Mouse (Mus musculus): ENCODE results near the gene Chrm1.

Chrm1 gene

DNA sequence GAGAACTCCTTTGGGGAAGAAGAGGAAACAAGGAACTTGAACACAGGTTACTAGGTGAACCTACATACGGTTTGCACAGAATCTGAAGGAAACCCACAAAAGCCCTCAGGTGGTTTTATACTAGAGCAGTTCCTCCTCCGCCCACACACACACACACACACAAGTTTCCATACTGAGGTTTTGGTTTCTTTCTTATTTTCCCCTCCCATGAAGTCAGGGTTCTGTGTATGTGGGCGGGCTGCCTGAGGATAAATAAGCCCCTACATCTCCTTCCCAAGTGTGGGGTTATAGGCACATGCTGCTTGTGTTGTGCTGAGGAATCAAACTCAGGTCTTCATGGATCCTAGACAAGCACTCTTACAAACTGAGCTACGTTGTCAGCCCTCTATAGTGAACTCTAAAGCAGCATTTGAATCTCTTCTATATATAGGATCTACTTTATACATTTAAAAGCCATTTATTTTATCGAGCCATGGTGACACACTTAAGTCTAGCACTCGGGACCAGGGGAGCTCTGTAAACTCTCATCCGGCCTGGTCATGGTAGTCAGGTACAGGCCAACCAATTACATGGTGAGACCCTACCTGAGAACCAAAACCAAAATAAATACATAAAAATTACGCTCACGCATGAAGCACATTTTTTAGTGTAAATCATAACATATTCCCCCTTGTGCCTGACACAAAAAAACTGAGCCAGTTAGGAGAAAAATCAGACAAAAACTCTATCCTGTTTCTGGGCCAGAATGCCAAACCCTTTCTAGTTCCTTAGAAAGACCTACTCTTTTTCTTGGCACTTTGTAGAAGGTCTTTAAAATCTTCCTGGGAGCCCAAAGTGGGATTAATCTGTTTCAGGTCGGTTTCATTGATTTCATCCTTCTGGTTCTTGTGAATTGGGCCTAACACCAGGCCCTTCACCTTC, 48.6 kb downstream of the Chrm1 start:
- in situ Hi-C loops (cut with MboI; ENCODE audit: low pct_unique_long_range_greater_than_20kb in 1 of 2, low sequenced_read_pairs in 2 of 2, unreplicated experiment in 1 of 2), result loop anchor here in 1 of 2 experiments (25.0 kb wide), 1 partner anchor 1450 kb away; the partner anchor contains the start of gene Rcor2

DNA sequence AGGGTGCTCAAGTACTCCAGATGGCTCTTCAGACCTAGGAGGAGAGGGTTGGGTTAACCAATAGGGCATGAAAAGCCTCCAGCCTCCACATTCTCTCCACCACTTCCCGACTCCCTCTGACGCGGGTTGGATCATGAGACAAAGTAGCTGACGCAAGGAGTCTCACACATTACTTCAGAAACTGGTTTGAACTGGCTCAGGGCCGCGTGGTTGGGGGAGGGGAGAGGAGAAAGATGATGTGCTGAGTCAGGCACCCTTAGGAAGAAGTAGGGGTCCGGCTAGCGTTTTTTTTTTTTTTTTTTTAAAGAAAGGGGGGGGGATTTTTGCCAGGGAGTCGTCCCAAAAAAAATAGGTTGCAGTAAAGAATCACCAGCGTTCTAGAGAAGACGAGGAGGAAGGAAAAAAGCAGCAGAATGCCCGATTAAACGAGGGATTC, 49.3 kb downstream of the Chrm1 start:
- in situ Hi-C loops (cut with MboI; ENCODE audit: low pct_unique_long_range_greater_than_20kb in 1 of 2, low sequenced_read_pairs in 2 of 2, unreplicated experiment in 1 of 2), result loop anchor here in 1 of 2 experiments (25.0 kb wide), 1 partner anchor 1451 kb away; the partner anchor contains the start of gene Rcor2

DNA sequence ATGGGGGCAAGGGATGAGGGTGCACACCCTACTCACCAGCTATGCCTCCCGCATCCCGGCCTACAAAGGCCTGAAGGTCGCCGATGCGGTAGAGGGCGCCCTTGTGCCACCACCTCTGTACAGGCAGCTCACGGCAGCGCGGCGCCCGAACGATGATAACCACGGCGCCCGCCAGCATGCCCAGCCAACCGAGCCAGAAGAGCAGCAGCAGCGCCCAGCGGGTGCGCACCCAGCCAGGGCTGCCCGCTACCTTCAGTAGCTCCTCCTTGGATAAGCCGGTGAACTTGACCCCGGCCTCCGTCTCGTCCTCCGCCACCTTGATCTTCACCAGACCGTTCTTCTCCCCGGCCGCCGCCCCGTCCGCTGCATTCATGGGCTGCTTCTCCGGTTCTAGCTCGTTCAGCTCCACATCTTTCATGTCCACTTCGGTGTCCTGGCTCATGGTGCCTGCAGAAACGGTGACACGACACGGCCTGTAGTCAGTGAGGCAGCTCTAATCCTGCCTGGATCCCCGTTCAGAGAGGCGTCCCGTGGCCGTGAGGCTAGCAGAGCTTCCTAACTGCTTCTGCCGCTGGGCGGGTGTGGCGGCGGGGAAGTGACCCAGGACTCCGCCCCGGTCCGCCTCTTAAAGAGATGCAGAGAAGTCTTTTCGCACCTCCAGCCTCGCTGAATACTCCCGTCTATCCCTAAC, 49.9 kb downstream of the Chrm1 start:
- in situ Hi-C loops (cut with MboI; ENCODE audit: low pct_unique_long_range_greater_than_20kb in 1 of 2, low sequenced_read_pairs in 2 of 2, unreplicated experiment in 1 of 2), result loop anchor here in 1 of 2 experiments (25.0 kb wide), 1 partner anchor 1451 kb away; the partner anchor contains the start of gene Rcor2

DNA sequence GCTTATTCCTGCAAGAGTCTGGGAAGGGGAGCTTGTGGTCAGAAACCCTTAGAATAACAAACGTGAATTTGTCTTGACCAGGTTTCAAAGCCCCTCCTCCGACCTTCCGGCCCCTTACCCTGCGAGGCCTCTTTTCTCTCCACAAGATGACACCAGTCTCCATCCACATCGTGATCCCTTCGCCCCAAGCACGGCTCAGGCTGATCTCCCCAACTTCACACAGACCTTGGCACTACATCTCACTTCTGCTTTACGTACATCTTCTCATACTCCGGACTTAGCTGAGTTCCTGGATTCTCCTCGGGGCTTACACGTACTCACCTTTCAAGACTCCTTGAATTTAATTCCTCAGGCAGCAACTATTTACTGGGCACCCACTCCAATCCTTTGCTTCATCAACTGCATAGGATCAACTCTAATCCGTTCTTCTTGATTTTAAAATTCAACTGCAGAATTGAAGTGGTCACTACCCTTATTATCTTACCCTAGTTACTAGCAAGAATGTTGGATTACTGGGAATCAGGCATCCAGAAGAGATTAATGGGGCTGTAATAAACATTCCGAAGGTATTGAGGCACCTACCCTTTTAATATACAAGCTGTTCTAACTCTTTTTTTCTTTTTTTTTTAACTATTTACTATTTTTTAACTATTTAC, 50.5 kb downstream of the Chrm1 start:
- in situ Hi-C loops (cut with MboI; ENCODE audit: low pct_unique_long_range_greater_than_20kb in 1 of 2, low sequenced_read_pairs in 2 of 2, unreplicated experiment in 1 of 2), result loop anchor here in 1 of 2 experiments (25.0 kb wide), 1 partner anchor 1452 kb away; the partner anchor contains the start of gene Rcor2

DNA sequence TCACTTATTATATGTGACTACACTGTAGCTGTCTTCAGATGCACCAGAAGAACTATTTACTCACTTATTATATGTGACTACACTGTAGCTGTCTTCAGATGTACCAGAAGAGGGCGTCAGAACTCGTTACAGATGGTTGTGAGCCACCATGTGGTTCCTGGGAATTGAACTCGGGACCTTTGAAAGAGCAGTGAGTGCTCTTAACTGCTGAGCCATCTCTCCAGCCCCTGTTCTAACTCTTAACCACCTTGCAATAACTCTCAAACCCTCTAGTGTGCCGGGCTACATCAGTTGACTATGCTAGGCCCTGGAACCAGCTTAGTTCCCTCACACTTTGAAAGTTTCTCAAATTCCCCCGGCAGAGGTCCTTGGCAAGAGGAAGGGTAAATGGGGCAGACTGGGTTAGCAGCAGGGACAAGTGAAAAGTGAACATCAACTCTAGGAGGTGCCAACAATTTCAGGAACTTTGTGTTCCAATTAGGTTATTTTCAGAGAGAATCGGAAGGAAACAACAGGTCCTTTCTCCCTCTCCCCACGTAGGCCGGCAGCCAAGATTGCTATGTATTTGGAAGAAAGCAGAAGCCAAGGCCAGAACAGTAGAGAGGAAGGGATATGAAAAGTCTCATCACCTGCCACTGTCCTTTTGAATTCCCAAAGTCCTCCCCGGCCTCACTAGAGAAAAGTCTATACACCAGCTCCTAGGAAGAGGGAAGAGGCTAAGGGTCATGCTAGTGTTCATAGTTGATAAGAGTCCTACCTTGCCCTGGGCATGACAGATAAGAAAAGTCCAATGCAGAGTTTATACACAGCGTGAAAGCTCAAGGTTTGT, 51.3 kb downstream of the Chrm1 start:
- in situ Hi-C loops (cut with MboI; ENCODE audit: low pct_unique_long_range_greater_than_20kb in 1 of 2, low sequenced_read_pairs in 2 of 2, unreplicated experiment in 1 of 2), result loop anchor here in 1 of 2 experiments (25.0 kb wide), 1 partner anchor 1453 kb away; the partner anchor contains the start of gene Rcor2

DNA sequence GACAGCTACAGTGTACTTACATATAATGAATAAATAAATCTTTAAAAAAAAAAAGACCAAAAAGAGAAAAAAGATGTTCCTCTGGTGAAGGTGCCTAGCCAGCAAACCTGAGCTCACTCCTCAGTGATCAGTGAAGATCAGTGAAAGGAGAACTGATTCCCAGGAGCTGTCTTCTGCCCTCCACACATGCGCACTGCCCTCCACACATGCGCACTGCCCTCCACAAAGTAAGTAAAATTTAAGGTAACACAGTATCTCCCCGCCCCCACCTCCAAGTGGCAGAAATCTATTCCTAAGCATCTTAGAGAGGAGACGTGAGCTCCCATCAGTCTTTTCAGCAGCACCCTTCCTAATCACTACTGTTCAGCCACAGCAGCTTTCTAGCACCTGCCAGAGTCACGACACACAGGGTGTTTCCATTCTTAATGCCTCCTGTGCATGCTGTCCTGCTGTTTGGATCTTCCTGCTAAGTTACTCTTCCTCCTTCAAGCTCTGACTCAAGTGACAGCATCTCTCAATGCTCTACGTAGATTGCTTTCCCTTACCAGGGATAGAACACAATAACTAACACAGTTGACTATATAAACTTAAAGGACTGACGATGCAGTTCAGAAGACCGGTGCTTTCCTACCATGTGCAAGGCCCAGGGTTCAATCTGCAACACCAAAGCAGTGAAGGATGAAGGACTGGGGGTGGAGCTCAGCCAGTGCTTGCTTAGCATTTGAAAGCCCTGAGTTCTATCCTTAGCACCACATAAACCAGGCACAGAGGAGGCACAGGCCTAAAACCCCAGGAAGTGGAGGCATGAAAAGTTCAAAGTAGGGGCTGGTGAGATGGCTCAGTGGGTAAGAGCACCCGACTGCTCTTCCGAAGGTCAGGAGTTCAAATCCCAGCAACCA, 52.5 kb downstream of the Chrm1 start:
- in situ Hi-C loops (cut with MboI; ENCODE audit: low pct_unique_long_range_greater_than_20kb in 1 of 2, low sequenced_read_pairs in 2 of 2, unreplicated experiment in 1 of 2), result loop anchor here in 1 of 2 experiments (25.0 kb wide), 1 partner anchor 1454 kb away; the partner anchor contains the start of gene Rcor2

DNA sequence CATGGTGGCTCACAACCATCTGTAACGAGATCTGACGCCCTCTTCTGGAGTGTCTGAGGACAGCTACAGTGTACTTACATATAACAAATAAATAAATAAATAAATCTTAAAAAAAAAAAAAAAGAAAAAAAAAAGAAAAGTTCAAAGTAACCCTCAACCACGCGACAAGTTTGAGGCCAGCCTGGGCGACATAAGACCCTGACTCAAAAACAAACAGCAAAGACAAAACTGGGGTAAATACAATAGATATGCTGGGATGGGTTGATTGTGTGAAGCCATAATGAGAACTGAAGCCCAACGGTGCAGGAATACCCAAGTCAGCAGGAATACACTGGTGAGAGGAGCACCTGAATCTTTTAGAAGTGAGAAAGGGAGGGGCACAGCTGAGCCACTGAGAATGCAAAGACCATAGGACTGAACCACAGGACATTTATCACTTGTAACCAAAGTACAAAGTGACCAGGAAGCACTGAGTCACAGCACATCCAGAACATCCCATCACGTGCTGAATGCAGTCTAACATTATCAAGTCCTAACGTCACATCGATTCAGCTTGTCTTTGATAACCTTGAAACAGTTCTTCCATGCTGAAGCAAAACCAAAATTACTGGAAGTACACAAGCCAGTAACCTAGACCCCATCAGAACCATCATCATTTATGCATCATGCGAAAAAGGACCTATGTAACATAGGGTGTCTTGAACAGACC, 53.3 kb downstream of the Chrm1 start:
- in situ Hi-C loops (cut with MboI; ENCODE audit: low pct_unique_long_range_greater_than_20kb in 1 of 2, low sequenced_read_pairs in 2 of 2, unreplicated experiment in 1 of 2), result loop anchor here in 1 of 2 experiments (25.0 kb wide), 1 partner anchor 1455 kb away; the partner anchor contains the start of gene Rcor2

DNA sequence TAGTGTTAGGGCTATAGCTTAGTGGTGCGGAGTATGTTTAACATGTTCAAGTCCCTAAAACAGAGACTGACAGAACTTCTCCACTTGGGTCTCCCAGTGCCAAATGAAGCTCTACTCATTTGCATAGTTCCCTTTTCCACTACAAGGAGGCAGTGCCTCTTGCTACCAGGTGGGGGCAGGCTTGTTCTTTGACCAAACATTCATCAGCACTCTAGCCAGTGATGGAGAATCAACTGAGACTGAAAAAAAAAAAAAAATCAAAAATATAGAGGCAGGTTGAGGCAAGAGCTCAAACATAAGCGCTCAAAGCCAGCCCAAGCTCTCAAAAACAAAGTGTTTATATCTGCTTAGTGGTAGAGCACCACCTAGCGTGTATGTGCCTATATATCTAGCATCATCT, 54.8 kb downstream of the Chrm1 start:
- in situ Hi-C loops (cut with MboI; ENCODE audit: low pct_unique_long_range_greater_than_20kb in 1 of 2, low sequenced_read_pairs in 2 of 2, unreplicated experiment in 1 of 2), result loop anchor here in 1 of 2 experiments (25.0 kb wide), 1 partner anchor 1456 kb away; the partner anchor contains the start of gene Rcor2

DNA sequence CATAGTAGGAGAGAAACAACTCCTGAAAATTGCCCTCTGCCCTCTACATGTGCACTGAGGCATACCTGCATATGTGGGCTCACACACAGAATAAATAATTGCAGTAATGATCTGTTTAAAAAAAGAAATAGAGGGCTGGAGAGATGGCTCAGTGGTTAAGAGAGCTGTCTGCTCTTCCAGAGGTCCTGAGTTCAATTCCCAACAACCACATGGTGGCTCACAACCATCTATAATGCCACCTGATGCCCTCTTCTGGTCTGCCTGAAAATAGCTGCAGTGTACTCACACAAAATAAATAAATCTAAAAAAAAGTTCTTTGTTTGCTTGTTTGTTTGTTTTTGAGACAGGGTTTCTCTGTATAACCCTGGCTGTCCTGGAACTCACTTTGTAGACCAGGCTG, 55.4 kb downstream of the Chrm1 start:
- in situ Hi-C loops (cut with MboI; ENCODE audit: low pct_unique_long_range_greater_than_20kb in 1 of 2, low sequenced_read_pairs in 2 of 2, unreplicated experiment in 1 of 2), result loop anchor here in 1 of 2 experiments (25.0 kb wide), 1 partner anchor 1457 kb away; the partner anchor contains the start of gene Rcor2

DNA sequence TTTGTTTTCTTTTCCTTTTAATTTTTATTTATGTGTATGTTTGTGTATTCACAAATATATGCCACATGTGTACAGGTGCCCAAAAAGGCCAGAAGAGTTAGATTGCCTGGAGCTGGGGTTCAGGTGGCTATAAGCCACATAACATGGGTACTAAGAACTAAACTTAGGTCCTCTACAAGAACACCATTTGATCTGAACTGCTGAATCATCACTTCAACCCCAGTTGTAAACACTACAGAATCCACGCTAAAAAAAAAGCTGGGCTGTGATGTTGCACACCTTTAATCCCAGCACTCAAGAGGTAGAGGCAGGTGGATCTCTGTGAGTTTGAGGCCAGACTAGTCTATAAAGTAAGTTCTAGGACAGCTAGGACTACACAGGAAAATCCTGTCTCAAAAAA, 57.8 kb downstream of the Chrm1 start:
- in situ Hi-C loops (cut with MboI; ENCODE audit: low pct_unique_long_range_greater_than_20kb in 1 of 2, low sequenced_read_pairs in 2 of 2, unreplicated experiment in 1 of 2), result loop anchor here in 1 of 2 experiments (25.0 kb wide), 1 partner anchor 1459 kb away; the partner anchor contains the start of gene Rcor2

DNA sequence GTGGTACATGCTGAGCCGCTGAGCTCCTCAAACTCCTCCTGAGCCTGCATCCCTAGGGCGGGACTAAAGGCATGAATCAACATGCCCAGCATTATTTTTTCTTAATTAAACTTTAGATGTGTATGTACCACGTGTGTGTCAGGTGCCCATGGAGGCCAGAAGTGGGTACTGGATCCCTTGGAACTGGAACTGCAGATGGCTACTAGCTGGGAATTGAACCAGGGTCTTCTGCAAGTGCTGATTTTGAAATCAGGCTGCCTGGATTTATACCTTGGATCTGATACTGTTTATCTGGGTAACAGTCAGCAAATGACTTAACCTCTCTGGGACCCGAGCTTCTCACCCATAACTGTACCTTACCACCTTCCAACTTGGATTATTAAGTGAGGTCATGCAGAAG, 58.4 kb downstream of the Chrm1 start:
- in situ Hi-C loops (cut with MboI; ENCODE audit: low pct_unique_long_range_greater_than_20kb in 1 of 2, low sequenced_read_pairs in 2 of 2, unreplicated experiment in 1 of 2), result loop anchor here in 1 of 2 experiments (25.0 kb wide), 1 partner anchor 1460 kb away; the partner anchor contains the start of gene Rcor2

DNA sequence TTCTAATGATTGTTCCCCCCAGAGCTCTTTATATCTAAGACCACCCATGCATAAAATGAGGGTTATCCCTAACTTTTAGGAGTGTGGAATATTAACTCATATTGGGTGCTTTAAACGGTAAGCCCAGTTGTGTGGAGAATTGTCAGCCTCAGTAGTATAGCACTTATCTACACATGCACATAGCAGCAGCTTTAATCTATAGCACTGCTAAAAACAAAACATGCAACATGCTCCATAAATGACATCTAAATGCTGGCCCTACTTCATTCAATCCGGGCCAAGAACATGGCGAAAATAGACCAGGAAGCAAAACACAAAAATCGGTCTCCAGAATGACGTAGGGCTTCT, 58.9 kb downstream of the Chrm1 start:
- in situ Hi-C loops (cut with MboI; ENCODE audit: low pct_unique_long_range_greater_than_20kb in 1 of 2, low sequenced_read_pairs in 2 of 2, unreplicated experiment in 1 of 2), result loop anchor here in 1 of 2 experiments (25.0 kb wide), 1 partner anchor 1460 kb away; the partner anchor contains the start of gene Rcor2

DNA sequence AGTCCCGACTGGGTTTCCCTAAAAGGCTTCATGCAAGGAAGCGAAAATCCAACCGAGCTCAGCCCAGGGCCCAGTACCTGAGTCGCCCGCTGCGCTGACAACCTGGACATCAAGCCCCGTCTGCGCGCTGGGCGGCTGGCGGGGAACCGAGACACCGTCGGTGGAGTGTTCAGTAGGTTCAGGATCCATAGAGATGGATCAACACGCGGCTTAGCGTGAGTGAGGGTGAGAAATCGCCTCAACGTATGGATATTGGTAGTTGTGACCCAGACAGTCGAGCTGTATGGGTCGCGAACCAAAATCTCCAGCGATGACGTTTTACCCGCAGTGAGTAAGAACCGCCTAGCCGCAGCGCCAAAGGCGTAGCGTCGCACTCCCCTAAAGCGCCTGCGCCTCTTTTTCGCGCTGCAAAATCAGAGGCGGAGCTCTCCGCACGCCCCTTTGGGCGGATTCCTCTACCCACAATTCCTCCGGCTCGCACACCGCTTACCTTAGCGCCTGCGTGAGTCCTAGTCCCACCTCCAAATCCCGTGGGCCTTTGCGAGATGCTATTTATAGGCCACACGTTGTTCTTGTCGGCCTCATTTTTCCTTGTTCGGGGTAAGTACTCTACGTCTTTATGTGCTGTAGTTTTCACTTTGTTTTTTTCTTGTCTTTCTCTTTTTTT, 59.5 kb downstream of the Chrm1 start, which contains the start of gene Slc3a2:
Gene Slc3a2 (minus strand): TSS at position 463 of the 667 bp plus-strand sequence.
- in situ Hi-C loops (cut with MboI; ENCODE audit: low pct_unique_long_range_greater_than_20kb in 1 of 2, low sequenced_read_pairs in 2 of 2, unreplicated experiment in 1 of 2), result loop anchor here in 1 of 2 experiments (25.0 kb wide), 1 partner anchor 1461 kb away; the partner anchor contains the start of gene Rcor2

DNA sequence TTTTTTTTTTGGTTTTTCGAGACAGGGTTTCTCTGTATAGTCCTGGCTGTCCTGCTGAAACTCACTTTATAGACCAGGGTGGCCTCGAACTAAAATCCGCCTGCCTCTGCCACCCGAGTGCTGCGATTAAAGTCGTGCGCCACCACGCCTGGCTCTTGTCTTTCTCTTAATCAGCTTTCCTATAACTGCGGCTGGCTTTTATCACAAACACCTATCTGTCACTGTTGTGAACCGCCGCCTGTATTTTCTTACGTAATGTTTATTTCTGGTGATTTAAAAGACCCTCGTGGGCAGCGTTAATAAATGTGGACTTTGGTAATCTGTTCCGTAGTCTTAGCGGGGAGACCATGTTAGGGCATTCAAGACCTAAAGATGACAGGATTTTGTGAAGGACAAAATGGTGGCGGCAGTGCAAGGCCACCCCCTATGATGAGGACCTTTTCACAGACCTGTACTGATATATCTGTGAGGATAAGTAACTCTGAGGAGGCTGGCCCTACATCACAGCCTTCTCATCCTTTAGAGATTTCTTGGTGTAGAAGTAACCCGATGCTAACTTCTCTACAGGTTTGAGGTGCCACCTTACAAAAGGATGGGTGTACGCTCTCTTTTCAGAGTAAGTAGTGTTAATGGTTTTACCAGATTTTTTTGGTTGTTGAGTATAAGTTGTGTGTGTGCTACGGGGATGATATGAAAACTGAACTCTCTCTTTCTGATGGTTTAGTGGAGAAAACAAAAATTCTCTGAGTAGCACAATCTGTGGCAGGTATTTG, 60.2 kb downstream of the Chrm1 start:
- in situ Hi-C loops (cut with MboI; ENCODE audit: low pct_unique_long_range_greater_than_20kb in 1 of 2, low sequenced_read_pairs in 2 of 2, unreplicated experiment in 1 of 2), result loop anchor here in 1 of 2 experiments (25.0 kb wide), 1 partner anchor 1461 kb away; the partner anchor contains the start of gene Rcor2

All from mouse embryonic stem cell (cell line).